Mouse (Mus musculus) kidney, postnatal 36 days (tissue): ENCODE measurements around the gene Ubfd1.
A peak's percentile ranks its signal among the peaks of the same experiment; 100 is the strongest.

Source experiments
- DNase-seq, 2 experiments: peaks; one replicate each; pipeline ENCODE4 v3.0.0; 2021 to 2022; ENCODE audit warnings: mixed read lengths in 2 of 2

Gene Ubfd1

DNA sequence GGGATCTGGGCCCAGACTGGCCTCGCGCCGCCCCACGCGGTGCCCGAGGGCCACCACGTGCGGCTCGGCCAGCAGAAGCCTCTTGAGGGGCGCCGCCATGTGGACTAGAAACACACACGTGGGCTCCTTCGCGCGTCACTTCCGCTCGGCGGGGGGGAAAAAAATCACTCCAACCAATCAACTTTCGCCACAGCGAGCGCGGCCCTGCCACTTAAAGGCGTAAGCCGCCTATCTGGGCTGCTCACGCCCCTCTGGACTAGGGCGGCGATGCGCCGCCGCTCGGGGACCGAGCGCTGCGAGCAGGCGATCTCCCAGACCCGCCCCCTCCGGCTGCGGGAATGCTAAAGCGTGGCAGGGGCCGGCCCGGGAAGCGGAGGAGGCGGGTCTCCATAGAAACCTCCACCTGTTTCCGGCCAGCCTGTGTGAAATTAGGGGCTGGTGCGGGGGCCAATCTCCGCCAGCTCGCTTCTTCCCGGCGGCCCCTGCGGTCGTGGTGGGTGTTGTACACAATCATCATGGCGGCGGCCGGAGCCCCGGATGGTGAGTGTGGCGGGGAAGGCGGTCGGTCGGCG, at the start of gene Ubfd1, which contains the start of gene Ears2:
Gene Ubfd1 (plus strand): TSS at position 231 of the 572 bp plus-strand sequence.
Gene Ears2 (minus strand): TSS at position 319 of the 572 bp plus-strand sequence.
- peak; percentile 96 to 97 for DNase-seq

- DNase-seq, result no peak
Observed at GRCm38 (mm10) chr7:122018247-122018646, 48.7 kb upstream of the Ubfd1 start.

GRCm38 (mm10) chr7:122018978-122019377, 48.0 kb upstream of the Ubfd1 start:
- DNase-seq, result no peak

DNA sequence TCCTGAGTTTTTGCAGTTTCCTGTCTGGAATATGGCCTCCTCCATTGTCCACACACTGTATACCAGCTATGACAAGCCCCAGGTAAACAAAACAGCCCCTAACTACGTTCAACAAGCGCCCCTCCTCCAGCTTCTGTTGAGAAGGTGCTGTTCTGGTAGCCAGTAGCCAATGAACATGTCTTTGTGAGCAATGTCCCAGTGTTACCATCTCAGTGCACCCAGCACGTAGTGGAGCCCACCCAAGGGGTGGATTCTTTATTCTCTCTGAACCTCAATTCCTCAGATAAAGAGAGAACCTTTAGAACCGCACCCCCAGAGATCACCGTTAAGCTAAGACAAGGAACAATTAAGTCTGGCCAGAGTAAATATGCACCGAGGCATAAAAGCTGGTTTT, 46.7 kb upstream of the Ubfd1 start:
- no peak for DNase-seq

DNA sequence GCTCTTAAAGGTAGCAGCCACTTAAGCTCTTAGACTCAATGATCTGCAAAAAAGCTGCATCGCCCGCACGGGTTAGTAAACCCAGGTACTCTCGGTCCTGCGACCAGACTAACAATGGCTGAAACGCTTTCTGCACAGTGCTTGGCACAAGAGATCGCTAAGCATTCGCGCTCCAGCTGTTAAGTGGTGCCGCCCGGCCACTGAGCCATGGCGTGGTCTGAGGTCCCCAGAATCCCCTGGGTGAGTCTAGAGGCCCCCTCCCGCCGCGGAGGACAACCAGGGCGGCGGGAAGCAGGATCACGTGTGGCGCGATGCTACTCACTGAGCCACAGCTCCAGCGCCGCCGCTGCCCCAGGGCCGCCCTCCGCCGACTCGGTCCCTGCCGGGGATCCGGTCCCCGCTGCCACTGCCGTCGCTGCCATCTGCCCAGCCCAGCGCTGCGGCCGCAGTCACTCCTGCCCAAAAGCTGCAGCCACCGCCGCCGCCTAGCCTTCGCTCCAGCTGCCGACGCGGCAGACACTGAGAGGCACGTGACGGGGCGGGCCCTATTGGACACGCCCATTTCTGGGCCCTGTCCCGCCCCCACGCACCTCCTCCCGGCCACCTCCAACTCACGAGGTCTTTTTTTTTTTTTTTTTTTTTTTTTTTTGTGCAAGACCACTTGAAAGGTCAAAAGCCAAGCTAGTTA, 46.2 kb upstream of the Ubfd1 start, which contains the start of gene Gga2:
Gene Gga2 (minus strand): TSS at position 556 of the 688 bp plus-strand sequence.
- DNase-seq, result peak; percentile 92 to 95

DNA sequence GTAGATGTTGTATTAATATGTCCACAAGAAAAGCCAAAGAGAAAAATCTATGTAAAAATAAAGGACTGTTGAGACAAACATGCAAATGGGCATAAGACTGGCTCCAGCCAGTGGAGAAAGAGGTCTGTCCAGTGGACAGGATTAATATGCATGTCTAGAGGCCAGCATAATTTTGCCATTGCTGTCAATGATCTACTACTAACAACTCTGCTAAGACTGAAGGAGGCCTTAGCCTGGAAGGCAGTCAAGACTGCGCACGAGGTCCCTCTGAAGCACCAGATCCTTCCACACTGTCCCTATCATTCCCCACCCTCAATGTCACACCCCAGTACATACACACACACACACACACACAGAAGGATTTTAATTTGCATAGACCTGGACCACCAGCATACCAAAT, 44.8 kb upstream of the Ubfd1 start:
- peak; percentile 56 to 78 for DNase-seq

DNA sequence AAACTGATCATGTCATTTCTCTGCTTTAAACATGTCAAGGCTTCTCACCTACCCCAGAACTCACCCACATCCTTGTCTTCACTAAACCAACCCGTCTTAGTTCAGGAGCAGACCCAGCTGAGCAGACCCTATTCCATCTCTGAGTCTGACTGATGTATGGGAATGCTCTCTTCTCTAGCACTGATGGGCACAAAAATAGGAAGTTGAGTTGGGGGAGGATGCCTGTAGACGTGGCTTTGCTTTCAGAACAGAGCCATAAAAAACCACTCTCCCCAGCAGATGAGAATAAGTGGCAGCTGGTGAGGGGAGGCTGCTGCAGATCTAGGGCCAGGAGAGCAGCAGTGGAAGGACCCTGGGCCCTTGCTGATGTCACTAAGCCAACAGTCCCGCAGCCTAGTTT, 33.6 kb upstream of the Ubfd1 start:
- no peak for DNase-seq

- peak in 1 of 2 experiments; percentile 39 for DNase-seq
Observed at GRCm38 (mm10) chr7:122034348-122034747, 32.6 kb upstream of the Ubfd1 start.

GRCm38 (mm10) chr7:122044106-122044505, 22.9 kb upstream of the Ubfd1 start:
- no peak for DNase-seq

DNA sequence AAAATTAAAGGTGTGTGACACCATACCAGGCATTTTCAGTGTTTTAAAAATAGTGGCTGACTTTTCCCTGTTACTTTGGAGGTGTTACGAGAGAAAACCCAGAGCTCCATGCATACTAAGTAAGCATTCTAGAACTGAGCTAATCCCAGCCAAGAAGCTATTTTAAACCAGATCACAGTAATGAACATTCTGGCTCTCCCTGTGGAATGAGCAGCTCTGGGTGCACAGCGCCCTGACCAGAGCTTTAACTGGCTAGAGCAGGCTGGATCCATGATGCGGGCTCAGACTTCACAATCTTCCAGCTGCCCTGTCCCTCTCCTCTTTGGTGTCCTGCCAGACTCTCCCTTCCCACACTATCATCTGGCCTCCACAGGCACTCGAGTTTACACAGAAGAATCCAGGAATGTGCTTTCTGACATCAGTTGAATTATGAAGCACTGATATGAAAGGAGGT, 21.8 kb upstream of the Ubfd1 start:
- DNase-seq, result peak; percentile 11 to 32

DNA sequence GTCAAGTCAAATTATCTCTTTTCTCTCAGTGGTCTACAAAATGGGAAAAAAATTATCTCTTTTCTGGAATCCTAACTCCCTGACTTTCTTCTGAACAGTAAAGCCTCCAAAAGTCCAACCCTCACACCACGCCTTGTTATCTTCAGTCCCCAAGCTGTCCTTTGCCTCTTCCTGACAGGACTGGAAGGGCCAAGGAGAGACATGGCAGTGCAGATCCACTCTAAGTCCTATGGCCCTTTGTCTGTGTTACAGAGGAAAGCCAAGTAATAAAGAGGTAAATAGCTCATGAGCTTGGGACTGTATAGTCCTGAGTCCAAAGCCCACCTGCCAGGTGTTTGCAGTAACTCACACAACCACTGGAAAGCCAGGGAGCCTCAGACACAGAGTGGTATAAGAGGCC, 21.3 kb upstream of the Ubfd1 start:
- no peak for DNase-seq

DNA sequence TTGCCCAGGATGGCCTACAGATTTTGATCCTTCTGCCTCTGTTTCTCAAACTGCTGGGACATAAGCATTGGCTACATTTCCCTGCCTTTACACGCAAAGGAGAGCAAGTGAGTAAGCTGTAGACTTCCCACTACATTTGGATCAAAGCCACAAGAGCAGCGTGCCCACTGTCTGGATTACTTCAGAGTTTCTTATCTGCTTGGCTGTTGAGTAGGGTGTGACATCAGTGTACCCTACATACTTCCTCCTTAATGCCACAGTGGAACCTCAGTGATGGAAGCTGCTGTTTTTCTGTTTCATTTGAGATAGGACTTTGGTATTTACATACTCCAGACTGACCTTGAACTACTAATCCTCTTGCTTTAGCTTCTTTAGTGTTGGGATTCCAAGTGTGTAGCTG, 20.2 kb upstream of the Ubfd1 start:
- no peak for DNase-seq

- no peak for DNase-seq
Observed at GRCm38 (mm10) chr7:122048191-122048590, 18.8 kb upstream of the Ubfd1 start.

GRCm38 (mm10) chr7:122050834-122051233, 16.1 kb upstream of the Ubfd1 start:
- DNase-seq, result no peak

GRCm38 (mm10) chr7:122056633-122057032, 10.3 kb upstream of the Ubfd1 start:
- DNase-seq, result no peak

DNA sequence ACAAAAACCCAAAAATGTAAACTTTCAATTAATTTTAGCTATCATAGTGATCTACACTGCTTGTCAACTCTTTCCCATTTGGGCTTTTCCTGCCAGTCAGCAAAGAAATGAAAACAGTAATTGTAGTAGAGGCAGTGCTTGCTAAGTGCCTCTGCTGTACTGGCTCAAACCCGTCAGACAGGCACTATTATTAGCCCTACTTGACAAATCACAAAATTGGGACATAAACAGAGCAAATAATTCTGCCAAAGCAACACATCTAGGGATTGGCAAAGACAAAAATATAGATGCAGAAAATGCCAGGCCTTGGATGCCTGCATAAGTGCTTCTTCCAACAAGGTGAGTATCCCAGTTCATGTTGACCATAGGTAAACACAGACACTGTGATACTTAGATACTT, 1.3 kb upstream of the Ubfd1 start:
- no peak for DNase-seq

- DNase-seq, result peak in 1 of 2 experiments; percentile 8
Observed at GRCm38 (mm10) chr7:122066102-122066944, 652 bp upstream of the Ubfd1 start.

GRCm38 (mm10) chr7:122067517-122068381, 774 bp downstream of the Ubfd1 start:
- DNase-seq, result peak in 1 of 2 experiments; percentile 38

DNA sequence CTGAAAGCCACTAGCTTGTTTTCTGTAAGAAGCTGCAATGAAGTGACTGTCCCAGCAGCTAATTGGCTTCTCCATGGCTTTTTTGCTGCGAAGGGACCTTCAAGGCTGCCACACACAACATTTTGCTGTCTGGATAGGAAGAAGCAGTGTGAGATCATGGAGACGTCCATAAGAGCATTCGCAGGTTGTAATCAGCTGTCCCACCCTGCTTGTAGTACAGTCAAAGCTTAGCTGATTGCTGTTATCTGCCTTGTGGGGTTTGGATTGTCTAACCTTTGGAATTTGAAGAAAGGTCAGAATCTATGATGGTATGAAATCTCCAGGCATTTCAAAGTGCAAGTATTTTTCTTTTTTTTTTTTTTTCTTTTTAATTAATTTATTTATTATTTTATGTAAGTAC, 7.4 kb downstream of the Ubfd1 start:
- no peak for DNase-seq

GRCm38 (mm10) chr7:122079798-122080554, 13.0 kb downstream of the Ubfd1 start:
- peak; percentile 47 to 48 for DNase-seq

- DNase-seq, result no peak
Observed at GRCm38 (mm10) chr7:122081071-122081470, 14.1 kb downstream of the Ubfd1 start.
